Mouse (Mus musculus): ENCODE results near the gene Dlg2. TPM values are rescaled to one million over a fixed set of nuclear protein-coding genes. Genes with fewer than 3 reads are reported as not detected.

Dlg2 gene
- polyA plus RNA-seq, 1 experiment = 89.8 TPM

DNA sequence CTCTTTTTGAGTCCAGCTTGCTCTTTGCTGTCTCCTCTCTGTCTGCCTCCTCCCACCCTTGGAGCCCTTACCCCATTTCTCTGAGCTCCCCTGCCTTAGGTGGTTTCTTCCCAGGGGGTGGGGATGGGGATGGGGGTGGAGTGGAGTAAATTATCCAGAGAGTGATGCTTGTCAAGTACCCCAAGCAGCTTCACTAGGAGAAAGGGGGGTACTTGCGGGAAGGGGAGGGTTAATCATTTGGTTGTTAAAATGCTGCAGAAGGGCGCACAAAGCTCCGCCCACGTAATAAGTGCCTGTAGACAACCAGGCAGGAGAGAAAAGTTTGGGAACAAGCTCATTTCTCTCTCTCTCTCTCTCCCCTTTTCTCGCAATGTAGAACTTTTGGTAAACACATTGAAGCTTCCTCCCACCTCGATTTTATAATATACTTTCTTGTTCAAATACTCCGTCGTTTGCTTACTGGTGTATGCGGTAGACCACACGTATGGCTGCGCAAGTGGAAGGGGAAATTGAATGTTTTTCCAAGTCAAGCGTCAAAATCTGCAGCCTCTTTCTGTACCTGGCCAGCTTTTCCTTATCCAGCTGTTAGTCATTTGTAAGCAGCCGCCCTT is 410.0 kb downstream of the Dlg2 start:
- no peak for DNase-seq
- H3K4me3 ChIP-seq (replicated peaks; ENCODE audit: insufficient read depth, low read depth, low read length) = peak overlapping the region; percentile 25
- 0 out of 2 replicates have a peak, but pooled peaks cover 2% of the 10 kb centered on the region for H3K4me1 ChIP-seq (ENCODE audit: control insufficient read depth, insufficient read depth, low read length)
- H3K27ac ChIP-seq (ENCODE audit: insufficient read depth, low read length) = no peak overlapping the region
- no peak for TF ChIP-seq CTCF (IDR thresholded peaks at IDR 0.05; ENCODE audit: borderline replicate concordance, insufficient read depth, low read depth, low read length)
- TF ChIP-seq POLR2A (IDR thresholded peaks at IDR 0.05; ENCODE audit: borderline replicate concordance, insufficient read depth, low read length) = no peak
- 2% methylated on average over 13 of the region's 13 CpGs for WGBS
- H3K27me3 ChIP-seq (ENCODE audit: control insufficient read depth, insufficient read depth, low read length) = no peaks in the 10 kb centered on the region

DNA sequence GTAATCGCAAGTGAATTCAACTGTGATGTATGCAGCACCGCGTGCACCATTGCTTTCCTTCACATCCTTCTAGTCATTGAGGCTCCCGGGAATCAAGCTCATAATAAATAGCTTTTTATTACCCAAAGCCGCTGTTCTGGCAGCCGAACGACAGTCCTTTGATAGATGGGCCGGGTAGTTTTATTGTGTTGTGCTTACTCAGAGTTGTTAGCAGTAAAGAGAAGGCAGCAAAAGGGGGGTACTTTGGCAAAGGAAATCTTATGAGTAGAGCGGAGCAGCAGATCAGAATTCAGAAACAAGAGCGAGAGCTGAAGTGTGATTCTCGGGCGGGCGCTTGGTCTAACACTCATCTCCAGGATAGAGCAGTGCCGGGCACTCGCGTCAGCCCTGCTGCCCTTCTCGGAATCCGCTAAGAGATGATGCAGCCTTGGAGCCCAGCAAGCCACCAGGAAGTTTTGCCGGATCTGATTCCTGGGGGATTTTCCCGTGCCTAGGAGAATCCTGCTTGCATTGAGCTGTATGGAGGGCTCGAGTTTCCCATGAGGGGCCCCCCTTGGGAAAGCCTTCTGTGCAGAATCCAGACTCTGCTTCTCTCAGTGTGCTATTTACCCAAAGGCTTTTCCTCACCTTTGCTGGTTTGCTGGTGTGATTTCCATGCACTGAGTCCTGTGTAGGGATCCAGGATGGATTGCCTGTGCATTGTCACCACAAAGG is 410.7 kb downstream of the Dlg2 start:
- H3K27me3 ChIP-seq (ENCODE audit: control insufficient read depth, insufficient read depth, low read length) = no peaks in the 10 kb centered on the region
- 0 out of 2 replicates have a peak, but pooled peaks cover 2% of the 10 kb centered on the region for H3K4me1 ChIP-seq (ENCODE audit: control insufficient read depth, insufficient read depth, low read length)
- DNase-seq = peak; percentile 29 to 39
- under 1% methylated on average over 21 of the region's 21 CpGs for WGBS
- TF ChIP-seq CTCF (IDR thresholded peaks at IDR 0.05; ENCODE audit: borderline replicate concordance, insufficient read depth, low read depth, low read length) = no peak
- TF ChIP-seq POLR2A (IDR thresholded peaks at IDR 0.05; ENCODE audit: borderline replicate concordance, insufficient read depth, low read length) = no peak
- H3K27ac ChIP-seq (ENCODE audit: insufficient read depth, low read length) = no peak overlapping the region
- peak overlapping the region; percentile 51 for H3K4me3 ChIP-seq (replicated peaks; ENCODE audit: insufficient read depth, low read depth, low read length)

DNA sequence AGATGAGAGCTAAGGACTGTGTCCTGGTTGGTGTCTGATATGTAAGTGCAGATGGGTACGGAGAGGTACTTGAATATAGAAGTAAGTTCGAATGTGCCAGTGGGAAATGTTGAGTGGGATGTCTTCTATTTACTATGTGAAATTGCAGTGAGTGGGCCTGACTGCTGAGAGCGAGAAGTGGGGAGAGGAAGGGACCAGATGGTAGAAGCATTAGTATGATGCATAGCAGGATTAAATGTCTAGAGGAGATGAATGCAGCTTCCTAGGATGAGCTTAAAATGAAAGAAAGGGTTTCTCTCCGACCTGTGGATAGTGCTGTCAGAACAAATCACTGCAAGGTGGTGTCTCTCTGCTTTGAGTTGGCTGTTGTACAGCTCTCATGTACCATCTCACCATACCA is 451.0 kb downstream of the Dlg2 start:
- 49% methylated on average over 4 of the region's 4 CpGs for WGBS
- DNase-seq = peak in 1 of 2 experiments; percentile 15
- Histone ChIP-seq H3K4me1 (ENCODE audit: control insufficient read depth, insufficient read depth, low read length) (no peaks in the 10 kb centered on the region), H3K27ac (ENCODE audit: insufficient read depth, low read length) (no peak overlapping the region), H3K27me3 (ENCODE audit: control insufficient read depth, insufficient read depth, low read length) (no peaks in the 10 kb centered on the region), H3K4me3 (replicated peaks; ENCODE audit: insufficient read depth, low read depth, low read length) (no peak overlapping the region)
- TF ChIP-seq CTCF (IDR thresholded peaks at IDR 0.05; ENCODE audit: borderline replicate concordance, insufficient read depth, low read depth, low read length) (no peak), POLR2A (IDR thresholded peaks at IDR 0.05; ENCODE audit: borderline replicate concordance, insufficient read depth, low read length) (no peak)

DNA sequence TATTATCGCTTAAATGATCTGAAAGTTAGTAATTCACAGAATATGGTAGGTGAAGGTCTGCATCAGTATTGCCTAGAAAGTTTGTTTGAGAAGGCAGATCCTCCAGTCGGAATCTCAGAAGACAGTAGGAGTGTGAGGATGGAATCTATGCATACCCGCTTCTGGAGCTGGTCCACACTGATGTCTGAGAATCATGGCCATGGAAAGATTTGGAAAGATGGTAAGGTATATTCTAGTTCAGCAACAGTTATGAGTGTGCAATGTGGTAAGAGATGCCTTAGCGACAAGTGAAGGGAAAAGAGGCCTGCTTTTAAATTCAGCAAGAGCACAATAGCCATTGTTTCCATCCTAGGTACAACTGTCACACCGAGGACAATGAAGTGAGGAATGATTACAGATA is 464.3 kb downstream of the Dlg2 start:
- Histone ChIP-seq H3K4me1 (ENCODE audit: control insufficient read depth, insufficient read depth, low read length) (no peaks in the 10 kb centered on the region), H3K4me3 (replicated peaks; ENCODE audit: insufficient read depth, low read depth, low read length) (no peak overlapping the region), H3K27me3 (ENCODE audit: control insufficient read depth, insufficient read depth, low read length) (no peaks in the 10 kb centered on the region), H3K27ac (ENCODE audit: insufficient read depth, low read length) (no peak overlapping the region)
- DNase-seq = no peak
- TF ChIP-seq POLR2A (IDR thresholded peaks at IDR 0.05; ENCODE audit: borderline replicate concordance, insufficient read depth, low read length) (no peak), CTCF (IDR thresholded peaks at IDR 0.05; ENCODE audit: borderline replicate concordance, insufficient read depth, low read depth, low read length) (no peak)
- WGBS = 87% methylated on average over 5 of the region's 5 CpGs

DNA sequence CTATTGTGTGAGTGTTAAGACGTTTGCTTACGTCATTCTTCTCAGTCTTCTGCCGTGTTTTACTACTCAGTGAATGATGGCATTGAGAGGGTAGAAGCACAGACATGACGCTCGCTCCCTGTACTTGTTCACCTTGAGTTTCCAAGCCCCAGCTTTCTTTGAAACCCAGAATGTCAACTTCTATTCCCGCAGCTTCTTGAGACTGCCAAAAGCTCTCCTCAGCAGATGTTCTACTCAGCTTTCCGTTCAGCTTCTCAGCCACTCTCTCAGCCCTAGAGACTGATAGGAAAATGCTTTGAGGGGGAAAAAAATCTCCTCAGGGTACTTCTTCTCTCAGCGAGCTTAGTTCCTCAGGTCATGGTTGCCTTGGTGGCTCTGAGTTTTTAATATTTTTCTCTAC is 470.6 kb downstream of the Dlg2 start:
- 77% methylated on average over 8 of the region's 8 CpGs for WGBS
- H3K27ac ChIP-seq (ENCODE audit: insufficient read depth, low read length) = no peak overlapping the region
- TF ChIP-seq POLR2A (IDR thresholded peaks at IDR 0.05; ENCODE audit: borderline replicate concordance, insufficient read depth, low read length) (no peak), CTCF (IDR thresholded peaks at IDR 0.05; ENCODE audit: borderline replicate concordance, insufficient read depth, low read depth, low read length) (no peak)
- H3K4me1 ChIP-seq (ENCODE audit: control insufficient read depth, insufficient read depth, low read length) = no peaks in the 10 kb centered on the region
- H3K4me3 ChIP-seq (replicated peaks; ENCODE audit: insufficient read depth, low read depth, low read length) = no peak overlapping the region
- H3K27me3 ChIP-seq (ENCODE audit: control insufficient read depth, insufficient read depth, low read length) = no peaks in the 10 kb centered on the region
- no peak for DNase-seq

DNA sequence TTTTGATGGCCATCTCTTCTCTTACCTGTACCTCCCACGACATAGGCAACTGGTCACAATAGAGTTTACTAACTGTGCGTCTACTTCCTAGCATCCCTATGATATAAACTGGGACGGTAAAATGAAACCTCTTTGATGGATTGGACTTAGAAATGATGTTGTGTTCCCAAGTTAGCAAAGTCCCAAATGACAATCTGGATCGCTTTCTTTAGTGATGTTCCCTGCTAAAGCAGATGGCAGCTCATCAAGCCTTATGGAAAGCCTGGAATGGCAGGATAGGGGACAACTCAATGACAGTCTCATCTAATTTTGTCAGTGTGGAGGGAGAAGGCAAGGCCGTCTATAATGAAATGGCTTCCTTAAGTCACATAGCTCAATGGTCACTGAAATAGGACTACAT is 472.7 kb downstream of the Dlg2 start:
- Histone ChIP-seq H3K27me3 (ENCODE audit: control insufficient read depth, insufficient read depth, low read length) (no peaks in the 10 kb centered on the region), H3K4me3 (replicated peaks; ENCODE audit: insufficient read depth, low read depth, low read length) (no peak overlapping the region), H3K27ac (ENCODE audit: insufficient read depth, low read length) (no peak overlapping the region), H3K4me1 (ENCODE audit: control insufficient read depth, insufficient read depth, low read length) (no peaks in the 10 kb centered on the region)
- no peak for DNase-seq
- TF ChIP-seq POLR2A (IDR thresholded peaks at IDR 0.05; ENCODE audit: borderline replicate concordance, insufficient read depth, low read length) (no peak), CTCF (IDR thresholded peaks at IDR 0.05; ENCODE audit: borderline replicate concordance, insufficient read depth, low read depth, low read length) (no peak)
- WGBS = 93% methylated on average over 5 of the region's 5 CpGs

DNA sequence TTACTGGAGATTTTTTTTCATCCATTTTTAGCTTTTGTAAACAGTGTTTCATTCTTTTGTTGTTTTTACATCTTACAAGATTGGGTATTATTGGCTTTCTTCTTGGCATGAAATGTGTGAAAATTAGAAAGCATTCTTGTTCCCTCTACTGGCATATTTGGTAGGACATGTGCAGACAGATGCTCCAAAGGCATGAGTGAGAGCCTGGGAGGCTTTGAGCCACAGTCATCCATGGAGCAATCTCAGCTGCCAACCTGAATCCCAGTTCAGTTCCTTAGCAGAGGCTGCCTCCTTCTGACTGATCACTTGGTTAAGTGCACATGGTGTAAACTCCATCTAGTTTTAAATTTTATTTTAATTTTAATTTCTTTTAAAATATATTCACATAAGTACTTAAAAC is 500.8 kb downstream of the Dlg2 start:
- no peak overlapping the region for H3K27ac ChIP-seq (ENCODE audit: insufficient read depth, low read length)
- no peak overlapping the region for H3K4me3 ChIP-seq (replicated peaks; ENCODE audit: insufficient read depth, low read depth, low read length)
- no peak for TF ChIP-seq CTCF (IDR thresholded peaks at IDR 0.05; ENCODE audit: borderline replicate concordance, insufficient read depth, low read depth, low read length)
- TF ChIP-seq POLR2A (IDR thresholded peaks at IDR 0.05; ENCODE audit: borderline replicate concordance, insufficient read depth, low read length) = no peak
- H3K4me1 ChIP-seq (ENCODE audit: control insufficient read depth, insufficient read depth, low read length) = no peaks in the 10 kb centered on the region
- DNase-seq = no peak
- no peaks in the 10 kb centered on the region for H3K27me3 ChIP-seq (ENCODE audit: control insufficient read depth, insufficient read depth, low read length)

DNA sequence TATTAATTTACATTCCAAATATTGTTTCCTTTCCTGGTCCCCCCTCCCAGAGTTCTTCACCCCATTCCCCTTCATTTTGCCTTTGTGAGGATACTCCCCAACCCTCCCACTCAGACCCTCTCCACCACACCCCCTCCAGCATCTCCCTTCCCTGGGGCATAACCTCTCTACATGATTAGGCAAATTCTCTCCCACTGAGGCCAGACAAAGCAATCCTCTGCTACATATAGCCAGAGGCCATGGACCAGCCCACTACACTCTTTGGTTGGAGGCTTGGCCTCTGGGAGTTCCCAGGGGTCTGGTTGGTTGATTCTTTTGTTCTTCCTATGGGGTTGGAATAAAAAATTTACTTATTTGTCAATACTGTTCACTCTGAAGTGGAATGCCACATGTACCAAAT is 505.6 kb downstream of the Dlg2 start:
- TF ChIP-seq POLR2A (IDR thresholded peaks at IDR 0.05; ENCODE audit: borderline replicate concordance, insufficient read depth, low read length) (no peak), CTCF (IDR thresholded peaks at IDR 0.05; ENCODE audit: borderline replicate concordance, insufficient read depth, low read depth, low read length) (no peak)
- Histone ChIP-seq H3K4me3 (replicated peaks; ENCODE audit: insufficient read depth, low read depth, low read length) (no peak overlapping the region), H3K27me3 (ENCODE audit: control insufficient read depth, insufficient read depth, low read length) (no peaks in the 10 kb centered on the region), H3K4me1 (ENCODE audit: control insufficient read depth, insufficient read depth, low read length) (no peaks in the 10 kb centered on the region), H3K27ac (ENCODE audit: insufficient read depth, low read length) (no peak overlapping the region)
- DNase-seq = no peak
